Mouse (Mus musculus) thymus, postnatal 36 days (tissue): Measurements from ENCODE around the gene Lrrc17.

Experiments used
- DNase-seq, 2 experiments: peaks; one replicate each; pipeline ENCODE4 v3.0.0; 2022; ENCODE audit warnings: mixed read lengths in 2 of 2

The Lrrc17 gene

DNA sequence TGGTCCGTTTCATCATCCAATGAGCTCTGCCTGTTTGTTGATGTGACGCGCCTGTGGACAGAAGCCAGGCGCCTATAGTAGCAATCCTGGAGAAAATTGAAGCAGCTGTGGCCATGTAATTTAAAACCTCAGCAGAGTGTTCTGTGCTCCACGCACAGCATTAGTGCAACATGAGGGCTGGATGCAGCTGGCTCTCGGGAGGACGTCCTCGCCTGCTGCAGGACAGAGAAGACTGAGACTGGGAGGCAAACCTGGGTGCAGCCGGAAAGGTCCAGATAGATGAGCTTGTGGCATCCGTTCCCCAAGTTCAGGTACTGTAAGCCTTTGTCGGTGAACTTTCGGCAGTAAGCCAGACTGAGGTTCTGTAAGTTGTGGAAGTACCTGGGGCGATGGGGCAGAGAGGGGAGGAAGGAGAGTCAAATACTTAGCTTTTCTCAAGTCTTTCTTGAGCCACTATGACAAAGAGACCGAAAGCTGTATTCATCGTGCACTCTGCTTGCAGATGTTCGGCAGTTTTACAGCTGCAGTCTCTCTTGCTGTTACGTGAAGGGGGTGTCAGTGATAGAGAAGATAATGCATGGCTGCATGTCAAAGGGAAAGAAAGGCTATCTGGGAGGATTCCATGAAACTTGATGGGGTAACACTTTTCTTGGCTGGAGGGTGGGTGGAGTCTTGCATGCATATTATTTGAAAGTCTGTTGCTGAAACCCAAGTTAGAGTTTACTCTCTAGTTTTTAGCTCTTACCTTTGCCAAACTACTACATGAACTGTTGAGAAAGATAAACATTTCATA is at the start of gene Lrrc17:
Lrrc17 (plus strand) TSS at position 151 of the 793 bp plus-strand sequence.
- DNase-seq: no peak

DNA sequence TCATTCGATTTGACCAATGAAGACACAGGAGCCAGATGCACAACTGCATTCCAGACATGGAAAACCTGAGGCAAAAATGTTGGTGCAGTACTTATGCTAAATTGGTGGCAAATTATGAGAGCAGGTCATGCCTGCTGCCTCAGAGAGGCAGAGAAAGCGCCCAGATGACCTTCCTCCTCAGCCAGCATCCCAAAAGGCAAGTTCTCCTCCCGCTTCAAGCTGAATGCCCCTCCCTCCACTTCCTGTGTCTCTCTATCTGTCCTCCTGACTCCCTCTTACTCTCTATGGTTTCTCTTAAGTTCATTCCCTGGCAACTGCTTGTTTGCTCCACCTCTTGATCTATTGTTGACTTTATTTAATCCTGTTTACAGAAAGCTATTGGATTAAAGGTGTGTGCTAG is 48.6 kb upstream of the Lrrc17 start:
- no peak for DNase-seq

DNA sequence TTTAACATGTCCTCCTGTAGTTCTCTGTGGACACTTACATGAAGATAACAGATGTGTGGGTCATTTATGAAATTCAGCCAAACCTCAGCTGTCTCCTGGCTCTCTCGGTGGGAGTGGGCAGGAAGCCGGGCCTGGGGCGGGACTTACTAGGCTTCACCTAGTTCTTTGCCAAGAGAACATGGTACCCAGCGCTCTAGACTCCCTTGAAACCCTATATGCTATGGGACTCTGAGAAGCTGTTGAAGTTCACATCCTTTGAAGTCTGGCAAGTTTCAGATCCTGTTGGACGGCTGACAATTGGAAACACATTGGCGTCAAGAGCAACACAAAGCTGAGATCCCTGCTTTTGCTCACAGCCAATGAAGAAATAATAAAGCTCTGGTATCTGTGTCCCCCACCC is 47.0 kb upstream of the Lrrc17 start:
- DNase-seq: no peak

DNA sequence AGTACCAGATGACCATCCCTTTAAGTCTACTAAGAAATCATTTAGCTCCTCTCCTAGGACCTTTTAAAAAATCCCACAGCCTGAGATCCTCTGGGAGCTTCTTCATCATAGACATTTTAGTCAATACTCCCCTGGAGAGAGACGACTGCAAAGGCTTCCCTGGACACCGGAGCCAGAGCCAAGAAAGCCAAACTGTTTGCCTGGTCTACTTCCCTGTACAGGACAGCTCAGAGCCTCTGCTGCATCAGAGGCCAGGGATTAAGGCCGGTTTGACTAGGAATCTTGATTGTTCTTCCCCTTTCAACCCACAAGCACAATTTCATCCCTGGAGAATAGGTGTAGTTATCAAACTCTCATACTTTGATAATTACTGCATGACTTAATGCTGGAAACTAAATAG is 46.5 kb upstream of the Lrrc17 start:
- DNase-seq: no peak

DNA sequence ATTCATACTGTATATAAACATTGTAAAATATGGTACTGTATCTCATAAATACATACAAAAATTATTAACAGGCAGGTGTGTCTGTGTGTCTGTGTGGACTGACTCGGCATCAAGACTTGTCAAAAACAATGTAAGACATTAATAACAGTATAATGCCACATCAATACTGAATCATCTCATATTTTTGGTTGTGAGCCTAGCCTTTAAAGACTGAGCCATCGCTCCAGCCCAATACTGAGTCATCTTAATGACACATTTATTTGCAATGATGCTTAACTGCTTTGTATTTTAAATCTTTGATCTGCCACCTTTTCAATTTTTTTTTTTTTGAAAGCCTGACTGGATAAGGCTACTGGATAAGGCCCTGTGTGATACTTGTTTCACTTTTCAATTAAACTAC is 44.9 kb upstream of the Lrrc17 start:
- no peak for DNase-seq

DNA sequence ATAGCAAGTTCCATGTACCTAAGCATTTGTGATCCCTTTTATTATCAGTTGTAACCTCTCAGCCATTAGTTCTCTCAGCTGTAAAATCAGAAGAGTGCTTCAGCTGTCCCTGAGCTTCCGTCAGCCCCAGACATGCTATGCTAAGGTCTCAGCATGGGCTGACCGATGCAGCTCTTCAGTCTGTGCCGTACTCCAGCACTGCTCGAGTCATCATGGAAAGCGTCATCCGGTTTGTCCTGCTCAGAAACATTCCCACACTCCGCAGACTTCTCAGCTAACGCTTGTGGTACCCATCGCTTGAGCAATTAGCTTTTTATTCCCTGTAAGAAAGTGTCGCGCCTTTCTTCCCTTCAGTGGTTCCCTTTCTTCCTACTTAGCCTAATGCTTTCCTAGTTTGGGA is 44.4 kb upstream of the Lrrc17 start:
- no peak for DNase-seq

DNA sequence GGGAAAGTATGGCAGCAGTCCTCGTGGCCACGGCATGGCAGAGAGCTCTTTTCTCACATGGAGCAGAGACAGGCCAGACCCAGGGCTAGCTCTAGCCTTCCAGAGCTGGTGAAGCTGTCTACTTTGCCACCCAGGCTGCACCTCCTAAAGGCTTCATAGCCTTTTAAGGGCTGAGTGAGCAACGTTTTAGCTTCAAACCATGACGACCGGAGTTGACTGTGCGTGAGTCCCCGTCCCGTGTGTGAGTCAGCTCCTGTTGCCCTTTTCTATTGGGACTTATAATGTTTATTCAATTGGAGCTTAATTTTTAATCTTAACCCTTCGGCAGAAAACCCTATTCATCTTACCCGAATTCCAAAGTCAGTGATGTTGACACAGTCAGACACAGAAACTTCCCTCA is 43.2 kb upstream of the Lrrc17 start:
- no peak for DNase-seq

DNA sequence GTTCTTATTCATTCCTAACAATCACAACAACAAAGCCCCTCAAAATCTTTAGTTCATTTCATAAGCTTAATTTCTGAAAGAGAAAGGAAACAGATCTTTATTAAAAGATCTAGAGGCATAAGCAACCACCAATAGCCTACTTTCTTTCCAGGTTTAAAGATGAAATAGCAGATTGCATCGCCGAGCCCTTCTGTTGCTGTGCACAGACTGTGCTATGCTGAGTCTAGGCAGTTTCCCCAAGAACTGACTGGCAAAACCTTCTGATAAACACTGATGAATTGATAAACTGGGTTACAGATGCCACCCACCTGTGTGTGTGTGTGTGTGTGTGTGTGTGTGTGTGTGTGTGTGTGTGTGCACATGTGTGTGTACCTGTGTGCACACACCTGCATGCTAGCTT is 42.4 kb upstream of the Lrrc17 start:
- no peak for DNase-seq

DNA sequence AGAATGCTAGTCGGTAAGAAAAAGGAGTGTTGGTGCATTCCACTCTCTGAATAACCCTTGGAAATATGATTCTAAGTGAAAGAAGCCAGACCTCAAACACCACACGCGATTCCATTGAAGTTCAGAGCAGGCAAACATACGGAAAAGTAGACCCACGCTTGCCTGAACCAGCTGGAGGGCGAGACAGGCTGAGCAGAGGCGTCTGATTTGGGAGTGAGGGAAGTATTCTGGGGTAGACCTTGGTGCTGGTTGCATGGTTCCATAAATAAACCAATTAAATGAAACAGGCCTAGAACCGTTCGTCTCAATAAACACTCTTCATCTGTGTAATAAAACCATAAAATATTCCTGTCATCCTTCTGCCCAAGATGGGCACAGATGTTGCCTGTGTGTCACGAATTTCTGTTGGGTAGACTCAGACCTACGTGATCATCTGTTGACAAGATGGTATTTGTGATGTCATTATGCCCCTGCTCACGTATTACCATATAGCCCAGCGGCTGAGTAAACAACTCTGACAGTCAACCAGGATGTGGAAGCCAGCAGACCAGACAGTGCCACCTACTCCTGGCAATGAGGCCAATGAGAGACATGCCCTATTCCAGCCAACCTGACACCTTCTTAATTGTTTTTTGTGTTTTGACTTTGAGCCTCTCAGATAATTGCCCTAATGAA is 40.3 kb upstream of the Lrrc17 start:
- no peak for DNase-seq

DNA sequence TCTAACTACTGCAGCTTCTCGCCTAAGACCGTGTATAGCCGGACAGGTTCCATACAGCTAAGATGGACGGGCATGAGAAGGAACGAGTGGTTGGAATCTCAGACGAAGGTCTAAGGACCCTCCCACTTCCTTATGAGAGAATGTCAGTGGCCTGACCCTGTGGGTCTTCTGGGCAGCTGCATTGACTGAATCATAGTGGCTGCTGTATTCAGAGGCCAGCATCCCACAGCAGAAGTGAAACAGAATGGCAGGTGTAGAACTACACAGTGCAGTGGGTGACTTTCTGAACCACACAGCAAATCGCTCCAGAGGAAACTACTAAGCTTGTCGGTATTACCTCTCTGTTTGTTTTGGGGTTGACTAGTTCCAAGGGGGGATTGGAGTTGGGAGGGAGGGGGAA is 38.2 kb upstream of the Lrrc17 start:
- no peak for DNase-seq

DNA sequence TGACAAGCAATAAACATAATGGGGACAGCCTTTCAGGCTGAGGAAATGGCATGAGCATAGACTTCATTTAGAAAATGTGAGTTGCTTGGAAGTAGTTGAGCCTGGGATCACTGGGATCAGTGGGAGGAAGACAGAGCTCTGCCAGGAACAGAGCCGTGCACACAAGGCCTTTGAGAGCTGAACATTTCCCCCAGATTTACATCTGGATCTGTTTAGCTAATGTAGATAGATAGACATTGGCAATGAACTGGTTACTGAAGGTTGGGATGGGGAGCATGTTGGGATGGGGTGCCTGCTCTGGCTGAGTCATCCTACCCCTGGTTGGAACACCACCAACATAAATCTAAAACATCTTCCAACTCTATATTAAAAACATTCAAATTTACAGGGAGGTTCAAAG is 36.5 kb upstream of the Lrrc17 start:
- DNase-seq: no peak

DNA sequence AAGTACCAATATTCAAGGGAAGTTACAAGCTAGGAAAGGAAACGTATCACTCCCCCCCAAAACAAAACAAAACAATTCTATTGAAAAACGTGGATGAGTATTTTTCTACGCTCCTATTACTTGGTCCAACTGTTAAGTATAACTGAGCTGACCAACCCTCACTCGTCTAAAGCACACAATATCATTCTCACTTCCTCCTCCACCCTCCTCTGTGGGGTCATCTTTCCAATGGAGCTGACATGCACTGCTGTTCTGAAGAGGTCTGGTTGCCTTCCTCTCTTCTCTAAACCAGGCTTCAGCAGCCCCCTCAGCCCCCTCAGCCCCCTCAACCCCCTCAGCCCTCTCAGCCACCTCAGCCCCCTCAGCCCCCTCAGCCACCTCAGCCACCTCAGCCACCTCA is 33.6 kb upstream of the Lrrc17 start:
- no peak for DNase-seq

DNA sequence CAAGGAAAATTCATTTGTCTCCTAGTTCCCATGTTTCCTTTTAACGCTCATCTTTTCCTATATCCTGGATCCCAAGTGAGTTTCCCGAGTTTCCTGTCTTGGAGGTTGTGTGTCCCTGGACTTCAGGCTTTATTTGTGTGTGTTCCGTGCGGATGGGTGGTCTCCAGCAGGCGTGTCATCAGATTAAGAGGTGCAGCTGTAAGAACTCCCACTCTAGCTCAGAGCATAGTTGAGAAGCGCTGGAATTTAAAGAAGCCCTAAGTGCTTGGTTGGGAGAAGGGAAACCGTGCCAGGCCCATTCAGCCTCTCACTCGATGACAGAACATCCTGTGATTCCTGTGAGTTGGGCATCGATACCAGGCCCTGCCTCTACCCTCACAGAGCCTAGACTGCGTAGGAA is 30.0 kb upstream of the Lrrc17 start:
- no peak for DNase-seq

DNA sequence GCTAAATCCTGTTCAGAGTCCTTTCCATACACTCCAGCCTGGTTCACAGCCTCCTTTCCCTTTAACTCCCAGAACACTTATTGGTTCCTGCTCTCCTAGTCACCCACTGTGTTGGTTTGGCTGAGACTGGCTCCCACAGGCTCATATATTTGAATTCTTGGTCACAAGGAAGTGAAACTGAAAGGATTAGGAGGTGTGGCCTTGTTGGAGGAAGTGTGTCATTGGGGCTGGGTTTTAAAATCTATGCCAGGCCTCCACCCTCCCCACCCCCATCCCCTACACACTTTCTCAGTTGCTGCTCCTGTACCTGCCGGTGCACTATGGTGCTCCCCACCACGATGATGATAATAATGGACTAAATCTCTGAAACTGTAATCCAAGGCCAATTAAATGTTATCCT is 25.8 kb upstream of the Lrrc17 start:
- DNase-seq: no peak

DNA sequence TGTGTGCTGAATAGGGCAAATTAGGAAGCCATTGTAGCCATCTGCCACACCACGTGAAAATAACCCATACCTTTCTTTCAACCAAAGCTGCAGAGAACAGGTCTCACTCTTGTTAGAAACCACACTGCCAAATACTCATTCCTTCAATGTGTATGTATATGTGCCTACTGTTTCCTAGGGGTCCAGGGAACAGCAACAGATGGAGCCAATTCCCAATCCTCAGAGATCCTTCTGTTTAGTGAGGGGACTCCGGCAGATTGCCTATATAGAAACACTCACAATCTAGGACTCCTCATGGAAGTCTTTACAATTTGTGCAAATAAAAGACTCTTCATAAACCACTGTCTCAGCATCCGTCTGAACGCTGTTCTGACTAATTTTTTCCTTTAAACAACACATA is 25.2 kb upstream of the Lrrc17 start:
- DNase-seq: no peak

DNA sequence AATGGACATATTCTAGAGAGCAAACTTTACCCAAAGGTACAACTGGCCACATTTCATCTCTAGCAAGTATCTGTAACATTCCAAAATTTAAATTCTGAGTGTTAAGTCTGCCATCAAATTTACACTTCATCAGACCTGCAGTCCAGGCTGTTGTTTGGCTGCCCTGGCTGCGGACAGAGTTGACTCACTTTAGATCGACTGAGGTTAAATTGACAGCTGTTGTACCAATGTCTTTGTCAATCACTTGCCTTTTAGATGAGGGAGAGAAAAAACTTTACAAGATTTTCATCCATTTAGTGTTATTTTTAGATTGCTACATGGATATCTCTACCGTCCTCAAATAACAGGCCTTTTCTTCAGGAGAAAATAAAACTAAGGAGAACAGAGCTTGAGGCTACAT is 24.2 kb upstream of the Lrrc17 start:
- no peak for DNase-seq

DNA sequence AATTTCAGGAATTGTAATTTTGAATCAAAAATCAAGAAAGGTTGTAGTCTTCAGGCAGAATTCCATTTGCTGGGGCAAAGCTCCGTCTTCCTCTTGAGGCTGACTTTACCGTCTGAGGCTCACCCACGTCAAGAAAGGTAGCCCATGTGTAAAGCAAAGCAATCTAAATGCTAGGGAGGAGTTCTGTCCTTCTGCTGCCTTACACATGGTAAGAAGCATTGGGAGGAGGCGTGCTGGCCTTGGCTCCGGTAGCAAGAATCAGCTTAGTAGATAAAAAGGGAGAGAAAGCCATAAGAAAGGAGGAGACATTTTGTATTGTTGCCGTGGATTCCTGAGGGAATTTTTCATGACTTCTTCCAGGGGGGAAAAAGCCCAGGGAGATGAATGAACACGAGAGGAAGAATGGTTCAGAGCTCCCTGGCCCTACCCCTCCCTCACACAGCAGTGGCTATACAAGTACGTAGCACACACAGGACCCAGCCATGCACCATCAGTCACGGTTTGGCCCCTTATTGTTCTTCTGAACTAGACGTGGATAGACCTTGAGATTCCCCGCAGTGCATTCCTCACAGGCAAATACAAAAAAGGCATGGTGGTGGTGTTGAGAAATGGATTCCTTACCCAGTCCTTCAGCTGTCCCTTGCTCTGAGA is 16.4 kb upstream of the Lrrc17 start:
- no peak for DNase-seq

DNA sequence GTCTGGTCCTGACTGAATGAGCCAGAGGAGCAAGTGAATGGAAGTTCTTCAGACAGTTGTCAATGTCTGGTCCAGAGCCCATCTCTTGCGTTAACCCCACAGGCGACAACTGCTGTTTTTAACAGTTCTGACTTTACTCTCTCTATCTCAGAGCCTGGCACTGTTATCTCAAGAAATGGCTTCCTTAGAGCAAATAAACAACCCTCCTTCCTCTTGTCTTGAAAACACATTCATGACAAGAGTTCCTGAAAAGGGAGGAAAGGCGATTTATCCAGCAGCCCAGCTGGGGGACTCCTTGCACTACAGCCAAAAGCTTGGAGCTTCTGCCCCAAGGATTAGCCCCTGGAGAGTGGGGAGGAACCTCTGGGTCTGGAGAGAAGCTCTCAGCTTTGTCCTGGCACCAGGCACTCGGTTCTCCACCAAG is 15.9 kb upstream of the Lrrc17 start:
- no peak for DNase-seq

DNA sequence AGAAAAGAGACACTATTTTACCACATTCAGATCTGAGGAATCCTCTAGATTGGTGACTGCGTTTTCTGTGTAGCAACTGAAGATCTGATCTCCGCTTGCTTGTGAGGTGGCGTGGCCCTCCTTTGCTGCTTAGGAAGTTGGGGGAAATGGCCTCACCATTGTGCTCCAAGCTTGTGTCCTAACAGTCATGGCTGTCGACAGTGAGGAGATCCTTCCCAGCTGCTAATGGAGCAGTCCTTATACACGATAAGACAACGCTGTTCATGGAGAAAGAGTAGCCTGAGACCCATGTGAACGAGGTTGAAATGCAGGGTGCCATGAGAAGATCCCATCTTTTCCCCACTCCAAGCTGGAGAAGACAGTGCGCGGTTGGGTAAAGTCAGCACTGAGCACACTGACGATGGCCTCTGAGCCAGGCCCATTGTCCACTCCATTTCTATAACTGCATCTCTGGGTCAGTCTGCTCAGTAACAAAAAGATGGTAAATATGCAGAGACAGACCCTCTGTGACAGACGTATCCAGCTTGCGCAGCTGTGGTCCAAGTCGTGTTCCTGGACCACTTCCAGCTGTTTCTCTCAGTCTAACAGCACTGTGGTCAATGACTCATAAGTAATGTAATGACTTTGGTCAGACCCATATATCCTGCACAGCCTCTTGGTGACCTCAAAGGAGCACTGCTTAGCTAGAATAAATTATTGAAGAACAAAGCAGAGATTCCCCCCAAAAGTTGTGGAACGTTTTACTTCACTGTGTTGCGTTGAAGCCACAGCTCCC is 15.1 kb upstream of the Lrrc17 start:
- no peak for DNase-seq

DNA sequence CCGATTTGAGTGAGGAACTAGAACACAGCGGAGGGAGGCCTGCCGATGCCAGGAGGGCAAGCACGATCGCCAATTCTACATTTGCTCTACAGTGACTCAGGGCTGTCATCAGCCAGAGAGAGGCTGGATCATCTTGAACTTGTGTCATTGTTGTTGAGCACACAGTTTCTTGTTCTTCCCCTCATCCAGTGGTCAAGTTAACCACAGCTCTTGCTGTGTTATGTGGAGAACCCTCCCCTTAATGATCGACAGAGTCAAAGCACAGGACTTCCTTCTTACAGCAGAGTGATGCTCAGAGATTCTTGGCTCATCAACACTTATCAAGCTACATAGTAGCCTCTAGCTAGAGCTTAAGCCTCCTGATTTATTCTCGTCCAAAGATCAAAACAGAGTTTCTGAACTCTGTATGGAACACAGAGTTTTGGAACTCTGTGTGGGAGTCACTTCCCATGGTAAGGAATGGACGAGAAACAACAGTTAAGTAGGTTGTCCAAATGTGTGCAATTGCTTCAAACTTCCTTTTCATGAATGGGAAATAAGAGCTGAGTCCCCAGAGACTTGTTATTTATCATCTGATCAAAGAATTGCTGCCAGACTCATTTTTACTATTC is 14.1 kb upstream of the Lrrc17 start:
- DNase-seq: no peak

DNA sequence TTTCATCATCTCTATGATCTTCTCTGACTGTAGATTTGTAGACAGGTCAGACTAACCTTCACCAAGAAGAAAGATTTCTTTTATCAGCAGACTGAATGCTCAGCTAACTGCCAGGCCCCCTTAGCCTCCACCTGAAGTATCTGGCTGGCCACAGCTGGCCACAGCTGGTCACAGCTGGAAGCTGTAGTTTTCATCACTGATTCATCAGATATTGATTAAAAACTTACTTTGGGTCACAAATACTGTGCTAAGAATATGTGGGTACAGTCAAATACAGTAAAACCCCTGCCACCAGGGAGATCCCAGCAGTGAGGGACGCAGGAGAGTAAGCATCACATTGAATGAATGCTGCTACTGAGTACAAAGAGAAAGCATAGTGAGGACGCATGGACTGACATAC is 11.2 kb upstream of the Lrrc17 start:
- no peak for DNase-seq

DNA sequence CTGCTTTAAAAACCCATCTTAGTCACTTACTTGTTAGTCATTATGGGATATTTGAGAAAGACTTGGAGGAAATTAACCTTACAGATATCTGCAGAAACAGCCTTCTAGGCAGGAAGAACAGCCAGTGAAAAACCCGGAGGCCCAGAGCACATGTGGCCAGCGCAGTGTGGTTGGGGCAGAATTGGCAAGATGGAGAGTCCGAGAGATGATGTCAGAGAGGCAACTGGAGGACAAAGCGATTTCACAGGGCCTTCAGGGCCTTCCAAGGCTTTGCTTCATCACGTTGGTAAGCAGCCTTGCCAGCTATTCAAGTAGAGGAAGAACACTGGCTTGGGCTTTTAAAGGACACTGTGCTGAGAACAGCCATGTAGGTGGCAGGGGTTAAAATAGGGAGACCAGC is 10.4 kb upstream of the Lrrc17 start:
- DNase-seq: no peak

DNA sequence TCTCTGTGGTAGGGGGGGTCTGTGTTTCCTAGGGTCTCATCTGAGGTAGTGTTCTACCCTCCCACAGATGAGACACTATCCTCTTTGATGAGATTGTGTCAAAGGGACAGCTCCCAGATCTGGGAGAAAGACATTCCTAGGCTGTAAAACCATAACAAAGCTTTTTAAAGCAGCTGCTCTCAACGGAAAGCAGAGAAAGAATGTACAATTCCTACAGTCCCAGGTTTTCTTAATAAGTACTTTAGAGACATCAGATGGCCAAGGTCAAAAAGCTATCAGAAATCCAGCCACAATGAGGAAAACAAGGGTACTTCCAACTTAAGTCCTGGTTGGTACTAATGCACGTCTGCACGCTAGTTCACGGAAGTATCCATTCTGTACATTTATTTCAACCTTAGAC is 1.1 kb upstream of the Lrrc17 start:
- no peak for DNase-seq
